Mouse (Mus musculus) urinary bladder, postnatal 14 days (tissue): ENCODE data around the gene Serpina5.

Experiments
- DNase-seq: peaks from one replicate; pipeline ENCODE4 v3.0.0; 2021; ENCODE audit warnings: low spot score

Serpina5 gene

DNA sequence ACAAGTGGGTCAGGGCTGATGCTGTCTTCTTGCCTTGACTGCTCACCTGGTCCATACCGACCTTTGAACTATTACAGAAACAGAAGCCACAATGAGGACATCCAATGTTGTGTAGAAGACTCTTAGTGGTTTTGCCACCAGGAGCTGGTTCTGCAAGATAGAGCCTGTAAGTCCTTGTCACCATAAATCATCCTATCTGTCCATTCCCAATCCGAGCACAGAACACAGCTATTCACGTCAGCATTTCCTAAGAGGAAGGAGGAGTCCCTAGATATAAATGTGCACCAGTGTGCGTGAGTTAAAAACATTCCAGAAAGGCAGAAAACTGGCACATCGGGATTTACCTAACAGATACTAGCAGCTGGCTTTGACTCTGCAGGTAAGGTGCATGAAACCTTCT is 26.8 kb downstream of the Serpina5 start, which contains the start of gene Serpina3b:
TSS of gene Serpina3b (plus strand) at position 301 of the 400 bp plus-strand sequence.
- DNase-seq = no peak

DNA sequence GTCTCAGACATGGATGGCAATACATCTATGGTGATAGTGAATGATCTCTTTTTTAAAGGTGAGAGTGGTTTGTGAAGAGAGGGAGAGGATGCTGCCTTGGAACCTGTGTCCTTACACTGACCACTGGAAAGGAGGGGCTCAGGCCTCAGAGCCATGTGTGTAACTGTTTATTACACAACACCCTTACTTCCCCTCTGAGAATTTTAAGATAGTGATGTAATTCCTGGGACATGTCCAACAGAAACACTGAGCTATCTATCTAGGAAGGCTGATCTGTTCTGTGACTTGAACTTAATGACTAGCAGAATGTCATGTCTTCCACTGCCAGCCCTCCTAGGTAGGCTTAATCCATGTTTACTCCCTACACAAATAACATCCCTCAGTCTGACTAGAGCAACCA is 30.1 kb downstream of the Serpina5 start:
- DNase-seq = no peak

DNA sequence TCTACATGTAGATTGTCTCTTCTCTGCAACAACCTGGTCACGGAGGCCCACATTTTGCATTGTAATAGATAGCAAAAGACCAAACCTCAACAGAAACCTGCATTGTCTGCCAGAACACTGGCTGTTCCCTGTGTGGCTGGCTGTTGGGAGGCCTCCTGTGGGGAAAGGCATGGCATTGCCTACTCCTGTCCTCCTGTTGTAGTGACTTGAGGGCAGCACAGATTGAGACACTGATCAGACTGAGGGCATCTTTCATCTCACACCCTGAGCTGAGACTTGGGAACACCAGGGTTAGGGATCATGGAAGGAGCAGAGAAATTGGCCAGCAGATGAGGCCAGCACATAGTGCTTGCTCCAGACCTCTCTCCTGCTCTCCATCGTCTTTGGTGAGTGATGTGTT is 37.3 kb downstream of the Serpina5 start:
- no peak for DNase-seq

DNA sequence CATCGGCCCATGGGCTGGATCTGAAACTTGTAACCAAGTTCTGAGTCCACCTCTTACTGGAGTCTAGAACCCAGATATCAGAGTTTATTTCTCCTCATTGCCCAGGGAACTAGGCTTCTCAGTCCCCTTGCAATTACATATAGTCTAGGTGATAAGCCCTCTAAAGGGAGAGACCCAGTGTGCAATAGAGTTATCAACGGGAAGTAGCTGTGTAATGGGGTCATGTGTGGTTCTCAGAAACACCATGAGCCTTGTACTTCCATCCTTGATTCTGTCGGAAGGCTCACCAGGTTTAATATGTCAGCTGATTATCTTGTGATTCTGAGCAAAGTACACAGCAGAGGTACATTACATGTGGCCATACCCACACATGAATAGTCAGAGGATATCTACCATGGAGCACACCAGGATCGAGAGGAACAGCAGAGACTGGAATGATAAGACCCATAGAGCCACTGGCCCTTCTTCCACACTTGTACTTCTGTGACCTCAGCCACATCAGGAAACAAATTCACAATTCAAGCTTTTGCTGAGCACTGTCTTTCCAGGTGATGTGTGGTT is 39.7 kb downstream of the Serpina5 start:
- no peak for DNase-seq

DNA sequence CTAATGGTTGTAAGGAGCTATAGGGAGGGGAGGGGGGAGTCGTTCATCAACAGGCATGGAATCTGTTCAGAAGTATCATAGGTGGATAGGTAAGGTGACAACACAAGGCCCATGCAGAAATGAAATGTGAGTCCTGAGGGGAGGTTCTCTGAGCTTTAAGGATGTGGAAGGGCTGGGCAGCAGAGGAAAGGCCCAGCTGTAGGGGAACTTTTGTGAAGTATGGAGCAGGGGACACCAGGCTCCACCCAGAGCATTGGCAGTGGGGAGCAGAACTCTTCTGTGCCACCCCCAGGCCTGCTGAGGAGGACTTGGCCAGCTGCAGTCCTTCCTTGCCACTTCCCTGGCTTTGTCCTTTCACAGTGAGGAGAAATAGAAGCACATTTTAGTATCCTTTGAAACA is 40.6 kb downstream of the Serpina5 start:
- no peak for DNase-seq

DNA sequence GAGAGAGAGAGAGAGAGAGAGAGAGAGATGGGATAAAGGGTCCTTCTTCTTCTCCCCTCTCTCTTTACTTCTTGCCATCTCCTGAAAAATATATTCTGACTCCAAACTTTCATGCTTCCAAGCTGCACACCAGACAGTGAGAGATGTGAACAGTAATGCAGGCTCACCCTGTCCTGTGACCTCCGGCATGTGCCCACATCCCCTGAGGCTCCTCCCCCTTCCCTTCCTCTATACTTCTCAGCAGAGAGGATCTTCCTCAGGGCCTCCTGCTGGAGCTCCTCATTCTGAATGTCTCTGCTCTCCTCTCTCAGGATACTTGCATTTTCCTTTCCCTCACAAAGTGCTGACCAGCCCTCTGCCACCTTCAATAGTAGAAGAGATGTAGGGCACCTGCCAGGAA is 41.5 kb downstream of the Serpina5 start:
- no peak for DNase-seq

DNA sequence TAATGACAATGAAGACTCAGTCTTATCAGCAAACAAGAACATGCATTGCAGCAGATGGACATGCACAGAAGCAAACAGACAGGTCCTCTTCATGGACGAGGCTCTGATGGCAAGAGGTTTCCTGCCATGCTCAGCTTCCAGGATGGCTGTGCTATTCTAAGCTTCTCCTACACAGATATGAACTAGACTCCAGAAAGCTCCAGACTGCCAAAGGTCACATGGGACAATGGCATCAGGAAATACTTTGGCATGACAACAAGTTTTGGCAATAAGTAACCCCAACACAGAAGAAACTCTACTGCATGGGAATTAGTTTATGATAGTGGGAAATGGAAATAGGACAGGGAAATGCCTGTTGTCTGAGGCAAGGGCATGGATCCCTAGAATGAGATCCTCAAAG is 42.4 kb downstream of the Serpina5 start:
- no peak for DNase-seq

DNA sequence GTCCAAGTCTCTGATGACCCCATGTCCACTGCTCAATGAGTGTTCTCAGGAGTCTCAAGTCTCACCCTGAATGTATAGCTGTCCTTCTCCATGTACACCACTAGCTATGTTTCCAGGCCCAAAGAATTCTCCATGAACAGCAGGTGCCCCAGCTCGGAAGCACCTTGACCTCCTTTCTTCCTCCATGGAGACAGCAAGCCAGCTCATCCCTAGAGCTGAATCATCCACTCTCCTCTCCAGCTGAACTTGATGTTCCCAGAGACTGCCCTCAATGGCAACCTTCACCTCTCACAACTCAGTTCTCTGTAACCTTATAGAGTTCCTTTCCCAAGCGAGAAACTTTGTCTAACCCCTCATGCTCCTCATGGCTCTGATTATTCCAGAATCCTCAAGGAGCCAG is 44.7 kb downstream of the Serpina5 start:
- DNase-seq = no peak

DNA sequence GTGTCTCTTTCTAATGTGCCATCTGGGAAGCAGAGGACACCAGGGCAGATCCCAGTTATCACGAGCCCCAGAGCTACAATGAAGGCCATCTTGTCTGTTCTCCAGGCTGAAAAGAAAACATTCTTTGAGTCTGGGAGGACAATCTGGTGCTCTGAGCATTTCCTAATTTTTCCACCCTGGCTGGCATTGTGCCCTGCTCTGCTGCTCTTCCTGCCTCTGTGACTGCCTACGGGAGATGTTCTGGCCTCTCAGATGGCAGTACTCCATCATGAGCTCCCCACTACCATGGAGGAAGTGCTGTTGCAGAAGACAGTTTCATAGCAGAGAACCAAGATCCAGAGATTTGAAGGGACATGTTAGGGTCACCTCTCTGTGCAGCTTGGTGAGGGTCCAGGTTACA is 51.1 kb downstream of the Serpina5 start:
- no peak for DNase-seq

DNA sequence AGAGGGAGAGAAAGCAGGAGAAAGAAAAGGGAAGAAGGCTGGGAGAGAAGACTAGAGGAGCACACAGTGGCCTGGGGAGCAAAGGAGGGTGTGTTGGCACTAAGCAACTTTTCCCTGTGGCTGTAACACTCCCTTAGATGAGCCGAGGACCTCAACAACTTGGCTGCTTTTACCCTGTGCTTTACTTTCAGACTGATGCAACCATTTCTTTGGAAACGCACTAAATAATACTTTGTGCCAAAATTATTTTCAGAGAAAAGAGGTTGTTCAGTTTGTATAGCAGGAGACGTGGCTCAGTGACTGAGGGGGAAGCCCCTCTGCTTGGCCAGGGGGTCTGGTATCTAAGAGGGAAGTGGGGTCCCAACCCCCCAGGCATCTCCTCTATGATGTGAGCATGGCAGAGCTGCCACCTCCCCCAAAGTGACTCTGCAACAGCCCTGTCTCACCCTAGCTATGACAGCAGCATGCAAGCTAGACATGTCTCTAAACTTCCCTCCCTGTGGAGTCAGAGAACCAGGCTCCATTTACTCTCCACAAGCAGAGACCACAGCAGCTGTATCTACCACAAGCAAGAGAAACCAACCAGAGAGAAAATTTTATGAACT is 52.2 kb downstream of the Serpina5 start:
- no peak for DNase-seq

DNA sequence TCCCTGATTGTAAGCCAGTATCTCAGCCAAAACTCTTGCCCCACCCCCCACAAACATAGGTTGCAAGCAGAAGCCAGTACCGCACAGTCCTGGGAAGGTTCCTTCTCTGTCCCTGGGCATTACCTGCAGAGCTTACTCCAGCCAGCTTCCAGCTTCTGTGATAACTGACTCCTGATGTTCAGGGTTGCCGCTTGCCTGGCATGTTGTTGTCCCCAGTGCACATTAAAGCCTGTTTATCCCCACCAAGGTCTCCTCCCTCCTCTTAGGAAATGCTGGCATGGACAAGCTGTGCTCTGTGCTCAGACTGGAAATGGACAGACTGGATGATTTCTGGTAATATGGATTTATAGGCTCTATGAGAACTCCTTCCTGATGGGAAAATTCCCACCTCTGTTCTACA is 52.7 kb downstream of the Serpina5 start, which contains the start of gene Serpina3c:
TSS of gene Serpina3c (minus strand) at position 215 of the 400 bp plus-strand sequence.
- DNase-seq = no peak
